Mouse (Mus musculus): Measurements from ENCODE around the gene Pik3ip1. TPM values are rescaled to one million over a fixed set of nuclear protein-coding genes. Genes with fewer than 3 reads are reported as not detected.

Pik3ip1 gene
- polyA plus RNA-seq, 1 experiment from 2014 or later = 25.1 TPM

GRCm38 (mm10) chr11:3346351-3346750 is 16.1 kb downstream of the Pik3ip1 start:
- WGBS = 96% methylated on average over 7 of the region's 7 CpGs
- no peak overlapping the region for H3K4me2 ChIP-seq (replicated peaks)
- peaks cover 23% of the 10 kb centered on the region; the same call in 1 of the 2 replicates for H3K4me1 ChIP-seq (replicated peaks)
- H3K36me3 ChIP-seq = peaks cover 89% of the 10 kb centered on the region
- no peak overlapping the region for H3K4me3 ChIP-seq (replicated peaks)
- ATAC-seq = no peak
- no peaks in the 10 kb centered on the region for H3K9me3 ChIP-seq
- H3K27ac ChIP-seq = no peak overlapping the region
- H3K9ac ChIP-seq (replicated peaks) = no peak overlapping the region
- H3K27me3 ChIP-seq = no peaks in the 10 kb centered on the region

GRCm38 (mm10) chr11:3347091-3347834 is 17.1 kb downstream of the Pik3ip1 start:
- WGBS = 60% methylated on average over 12 of the region's 12 CpGs
- Histone ChIP-seq H3K4me3 (replicated peaks) (no peak overlapping the region), H3K27me3 (no peaks in the 10 kb centered on the region), H3K9me3 (no peaks in the 10 kb centered on the region), H3K36me3 (peaks cover 87% of the 10 kb centered on the region), H3K27ac (peak overlapping the region; percentile 26), H3K4me1 (replicated peaks) (peaks cover 23% of the 10 kb centered on the region; the same call in 1 of the 2 replicates), H3K9ac (replicated peaks) (peak overlapping the region; percentile 2; the same call in 1 of the 2 replicates), H3K4me2 (replicated peaks) (no peak overlapping the region)
- peak; percentile 80 for ATAC-seq

- ATAC-seq = no peak
- peak overlapping the region; percentile 26 for H3K27ac ChIP-seq
- no peaks in the 10 kb centered on the region for H3K9me3 ChIP-seq
- peak overlapping the region; percentile 2; the same call in 1 of the 2 replicates for H3K9ac ChIP-seq (replicated peaks)
- H3K36me3 ChIP-seq = peaks cover 88% of the 10 kb centered on the region
- peaks cover 23% of the 10 kb centered on the region; the same call in 1 of the 2 replicates for H3K4me1 ChIP-seq (replicated peaks)
- H3K27me3 ChIP-seq = no peaks in the 10 kb centered on the region
- no peak overlapping the region for H3K4me2 ChIP-seq (replicated peaks)
- no peak overlapping the region for H3K4me3 ChIP-seq (replicated peaks)
Measured at GRCm38 (mm10) chr11:3347835-3348195, 17.6 kb downstream of the Pik3ip1 start.

GRCm38 (mm10) chr11:3348576-3349342 is 18.6 kb downstream of the Pik3ip1 start:
- no peak overlapping the region for H3K4me3 ChIP-seq (replicated peaks)
- H3K9ac ChIP-seq (replicated peaks) = no peak overlapping the region
- ATAC-seq = no peak
- no peak overlapping the region for H3K4me2 ChIP-seq (replicated peaks)
- peaks cover 23% of the 10 kb centered on the region; the same call in 1 of the 2 replicates for H3K4me1 ChIP-seq (replicated peaks)
- 45% methylated on average over 6 of the region's 6 CpGs for WGBS
- no peaks in the 10 kb centered on the region for H3K27me3 ChIP-seq
- peak overlapping the region; percentile 26; the same call in 1 of the 2 replicates for H3K27ac ChIP-seq
- peaks cover 89% of the 10 kb centered on the region for H3K36me3 ChIP-seq
- no peaks in the 10 kb centered on the region for H3K9me3 ChIP-seq

GRCm38 (mm10) chr11:3349343-3349695 is 19.1 kb downstream of the Pik3ip1 start:
- Histone ChIP-seq H3K27ac (no peak overlapping the region), H3K4me2 (replicated peaks) (no peak overlapping the region), H3K9ac (replicated peaks) (no peak overlapping the region), H3K27me3 (no peaks in the 10 kb centered on the region), H3K4me3 (replicated peaks) (no peak overlapping the region), H3K9me3 (no peaks in the 10 kb centered on the region), H3K4me1 (replicated peaks) (peaks cover 23% of the 10 kb centered on the region; the same call in 1 of the 2 replicates), H3K36me3 (peaks cover 89% of the 10 kb centered on the region)
- WGBS = 89% methylated on average over 4 of the region's 4 CpGs
- no peak for ATAC-seq

- 93% methylated on average over 9 of the region's 9 CpGs for WGBS
- Histone ChIP-seq H3K9ac (replicated peaks) (no peak overlapping the region), H3K9me3 (no peaks in the 10 kb centered on the region), H3K27me3 (no peaks in the 10 kb centered on the region), H3K36me3 (peaks cover 87% of the 10 kb centered on the region), H3K4me3 (replicated peaks) (no peak overlapping the region), H3K27ac (no peak overlapping the region), H3K4me2 (replicated peaks) (no peak overlapping the region), H3K4me1 (replicated peaks) (peaks cover 23% of the 10 kb centered on the region; the same call in 1 of the 2 replicates)
- no peak for ATAC-seq
Measured at GRCm38 (mm10) chr11:3352131-3352530, 21.9 kb downstream of the Pik3ip1 start.

- no peak overlapping the region for H3K4me2 ChIP-seq (replicated peaks)
- H3K27ac ChIP-seq = no peak overlapping the region
- ATAC-seq = 0 out of 2 replicates have a peak, but pooled peaks have one; percentile 19
- H3K4me3 ChIP-seq (replicated peaks) = no peak overlapping the region
- no peak overlapping the region for H3K9ac ChIP-seq (replicated peaks)
- peaks cover 86% of the 10 kb centered on the region for H3K36me3 ChIP-seq
- H3K27me3 ChIP-seq = no peaks in the 10 kb centered on the region
- no peaks in the 10 kb centered on the region for H3K9me3 ChIP-seq
- H3K4me1 ChIP-seq (replicated peaks) = peaks cover 13% of the 10 kb centered on the region; the same call in 1 of the 2 replicates
- 45% methylated on average over 18 of the region's 18 CpGs for WGBS
Measured at GRCm38 (mm10) chr11:3352990-3353585, 22.9 kb downstream of the Pik3ip1 start.

GRCm38 (mm10) chr11:3362854-3363253 is 32.7 kb downstream of the Pik3ip1 start:
- no peak for ATAC-seq
- 92% methylated on average over 3 of the region's 3 CpGs for WGBS

GRCm38 (mm10) chr11:3366411-3366810 is 36.2 kb downstream of the Pik3ip1 start:
- WGBS = 84% methylated on average over 7 of the region's 7 CpGs
- ATAC-seq = no peak

More at GRCm38 (mm10) chr11:3362854-3363253, 32.7 kb downstream of the Pik3ip1 start:
- H3K4me3 ChIP-seq (replicated peaks) = no peak overlapping the region
- no peak overlapping the region for H3K9ac ChIP-seq (replicated peaks)
- H3K9me3 ChIP-seq = no peaks in the 10 kb centered on the region; the same call in 1 of the 2 replicates
- H3K4me2 ChIP-seq (replicated peaks) = no peak overlapping the region
- peaks cover 37% of the 10 kb centered on the region for H3K36me3 ChIP-seq
- H3K4me1 ChIP-seq (replicated peaks) = peaks cover 6% of the 10 kb centered on the region
- H3K27me3 ChIP-seq = no peaks in the 10 kb centered on the region
- no peak overlapping the region for H3K27ac ChIP-seq

GRCm38 (mm10) chr11:3368983-3369382 is 38.8 kb downstream of the Pik3ip1 start:
- H3K4me2 ChIP-seq (replicated peaks) = peak overlapping the region; percentile 63
- WGBS = 56% methylated on average over 7 of the region's 7 CpGs
- no peak overlapping the region for H3K27ac ChIP-seq
- peak overlapping the region; percentile 84 for H3K9ac ChIP-seq (replicated peaks)
- H3K27me3 ChIP-seq = no peaks in the 10 kb centered on the region
- peaks cover 52% of the 10 kb centered on the region for H3K4me1 ChIP-seq (replicated peaks)
- peak overlapping the region; percentile 58 for H3K4me3 ChIP-seq (replicated peaks)
- H3K36me3 ChIP-seq = no peaks in the 10 kb centered on the region
- H3K9me3 ChIP-seq = no peaks in the 10 kb centered on the region
- ATAC-seq = no peak

More at GRCm38 (mm10) chr11:3366411-3366810, 36.2 kb downstream of the Pik3ip1 start:
- Histone ChIP-seq H3K9me3 (no peaks in the 10 kb centered on the region; the same call in 1 of the 2 replicates), H3K4me3 (replicated peaks) (no peak overlapping the region), H3K4me1 (replicated peaks) (peaks cover 36% of the 10 kb centered on the region), H3K4me2 (replicated peaks) (no peak overlapping the region), H3K27ac (no peak overlapping the region), H3K27me3 (no peaks in the 10 kb centered on the region), H3K9ac (replicated peaks) (no peak overlapping the region), H3K36me3 (peaks cover 9% of the 10 kb centered on the region)

- no peak for ATAC-seq
- Histone ChIP-seq H3K4me3 (replicated peaks) (peak overlapping the region; percentile 58), H3K27ac (no peak overlapping the region)
Measured at GRCm38 (mm10) chr11:3369449-3369848, 39.2 kb downstream of the Pik3ip1 start.

GRCm38 (mm10) chr11:3370162-3370561 is 40.0 kb downstream of the Pik3ip1 start:
- Histone ChIP-seq H3K27ac (no peak overlapping the region), H3K4me1 (replicated peaks) (peaks cover 64% of the 10 kb centered on the region)
- 64% methylated on average over 2 of the region's 2 CpGs for WGBS

More at GRCm38 (mm10) chr11:3369449-3369848, 39.2 kb downstream of the Pik3ip1 start:
- H3K4me2 ChIP-seq (replicated peaks) = peak overlapping the region; percentile 63
- H3K9ac ChIP-seq (replicated peaks) = peak overlapping the region; percentile 84
- no peaks in the 10 kb centered on the region for H3K9me3 ChIP-seq
- WGBS = 74% methylated on average over 5 of the region's 5 CpGs
- no peaks in the 10 kb centered on the region for H3K27me3 ChIP-seq
- peaks cover 57% of the 10 kb centered on the region for H3K4me1 ChIP-seq (replicated peaks)
- no peaks in the 10 kb centered on the region for H3K36me3 ChIP-seq

More at GRCm38 (mm10) chr11:3370162-3370561, 40.0 kb downstream of the Pik3ip1 start:
- H3K36me3 ChIP-seq = no peaks in the 10 kb centered on the region
- peak overlapping the region; percentile 63 for H3K4me2 ChIP-seq (replicated peaks)
- H3K9ac ChIP-seq (replicated peaks) = peak overlapping the region; percentile 84
- no peak for ATAC-seq
- H3K9me3 ChIP-seq = no peaks in the 10 kb centered on the region
- H3K27me3 ChIP-seq = no peaks in the 10 kb centered on the region
- peak overlapping the region; percentile 58 for H3K4me3 ChIP-seq (replicated peaks)

All from midbrain, embryonic 13.5 days (tissue).